Mouse (Mus musculus) lung, adult 2 months (tissue): ENCODE results near the gene Trip4.

Source experiments
- CTCF ChIP-seq: fragments of 200-500 bp; IDR thresholded peaks from 2 replicates; pipeline ENCODE4 v1.5.1; 2011; ENCODE audit warnings: mild to moderate bottlenecking, low read length, control low read depth; ENCODE audit not compliant: insufficient read depth
- POLR2A ChIP-seq: fragments of 200-500 bp; IDR thresholded peaks from 2 replicates; pipeline ENCODE4 v1.6.1; 2011; ENCODE audit warnings: low read depth, mild to moderate bottlenecking, control low read depth, low read length, borderline replicate concordance; ENCODE audit errors: extremely low read depth

- TF ChIP-seq POLR2A (no peak), CTCF (no peak)
These were observed 114.3 kb downstream of the Trip4 start for GRCm38 (mm10) chr9:65794313-65794712.
